Mouse (Mus musculus) NIH3T3 (cell line): ENCODE measurements around the gene Gm36210.
A peak's percentile ranks its signal among the peaks of the same experiment; 100 is the strongest.
"Not testable (repeated sequence)": the region's sequence is repeated elsewhere in the genome, so short reads cannot be mapped to it uniquely, and the experiment has no call there.

Experiments used
- DNase-seq: peaks from one replicate; pipeline ENCODE4 v3.0.0-alpha.2; 2012; ENCODE audit warnings: low read depth

The Gm36210 gene

DNA sequence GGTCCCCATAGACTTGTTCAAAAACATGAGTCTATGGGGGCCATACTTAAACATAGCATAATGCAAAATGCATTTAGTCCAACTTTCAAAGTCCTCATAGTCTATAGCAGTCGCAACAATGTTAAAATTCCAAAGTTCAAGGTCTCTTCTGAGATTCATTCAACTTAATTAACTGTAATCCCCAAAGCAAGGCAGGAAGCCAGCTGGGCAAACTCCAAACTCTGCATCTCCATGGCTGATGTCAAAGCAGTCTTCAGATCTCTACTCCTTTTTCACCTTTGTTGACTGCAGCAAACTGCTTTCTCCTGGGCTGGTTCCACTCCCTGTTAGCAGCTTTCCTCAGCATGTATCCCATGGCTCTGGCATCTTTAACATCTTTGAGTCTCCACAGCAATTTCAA, 27.3 kb downstream of the Gm36210 start:
- DNase-seq: not testable (repeated sequence)

DNA sequence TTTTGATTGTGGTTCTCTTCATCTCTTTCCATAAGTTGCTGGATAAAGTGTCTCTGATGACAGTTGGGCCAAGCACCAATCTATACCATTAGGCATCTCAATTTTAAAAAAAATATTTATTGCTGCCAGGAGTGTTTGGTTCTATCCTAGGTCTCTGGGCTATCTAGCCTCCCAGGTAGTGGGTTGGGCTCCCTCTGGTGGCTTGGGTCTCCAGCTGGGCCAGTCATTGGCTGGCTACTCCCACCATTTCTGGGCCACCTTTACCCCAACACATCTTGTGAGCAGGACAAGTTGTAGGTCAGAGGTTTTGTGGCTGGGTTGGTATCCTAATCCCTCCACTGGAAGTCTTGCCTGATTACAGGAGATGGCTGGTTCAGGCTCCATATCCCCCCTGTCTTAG, 28.1 kb downstream of the Gm36210 start:
- peak; percentile 49 for DNase-seq

DNA sequence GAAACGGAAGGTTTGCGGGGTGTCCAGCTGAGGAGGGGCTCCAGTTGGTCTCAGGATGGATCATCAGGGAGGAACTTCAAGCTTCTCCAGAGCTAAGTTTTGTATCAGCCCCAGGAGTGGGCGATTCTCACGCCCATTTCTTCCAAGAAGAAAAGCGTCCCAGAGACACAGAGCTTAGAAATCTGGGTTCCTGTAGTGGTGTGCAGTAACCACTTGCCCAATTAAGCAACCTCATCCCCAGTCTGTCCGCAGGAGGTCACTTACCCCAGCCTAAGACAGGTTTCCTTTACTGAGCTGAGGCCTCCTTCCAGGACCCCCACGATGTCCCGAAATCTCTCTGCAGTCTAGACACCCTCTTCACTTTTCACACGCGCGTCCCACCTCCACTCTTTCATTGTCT, 29.1 kb downstream of the Gm36210 start:
- DNase-seq: no peak

DNA sequence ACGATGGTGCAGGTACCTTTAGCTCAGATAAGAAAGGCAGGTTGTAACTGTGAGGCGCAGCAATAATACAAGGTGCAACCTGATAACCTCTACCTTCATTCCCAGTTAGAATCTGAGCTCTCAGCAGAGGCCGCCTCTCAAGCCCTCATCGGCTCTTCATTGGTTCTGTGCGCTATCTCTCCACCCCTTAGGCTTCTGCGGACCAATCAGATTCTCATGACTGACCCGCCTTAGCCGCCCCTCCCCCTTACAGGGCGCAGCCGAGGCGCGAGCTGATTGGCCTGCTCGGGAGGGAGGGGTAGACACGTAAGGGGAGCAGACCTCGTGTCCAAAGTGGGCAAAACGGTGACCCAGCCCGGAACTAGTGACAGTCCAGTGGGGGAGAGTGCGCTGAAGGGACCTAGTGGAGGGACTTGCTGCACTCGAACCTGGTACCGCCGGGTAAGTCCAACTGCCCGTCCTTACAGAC, 29.5 kb downstream of the Gm36210 start, which contains the start of gene Isoc2a:
TSS of gene Isoc2a (plus strand) at position 401 of the 469 bp plus-strand sequence.
- DNase-seq: peak; percentile 96

DNA sequence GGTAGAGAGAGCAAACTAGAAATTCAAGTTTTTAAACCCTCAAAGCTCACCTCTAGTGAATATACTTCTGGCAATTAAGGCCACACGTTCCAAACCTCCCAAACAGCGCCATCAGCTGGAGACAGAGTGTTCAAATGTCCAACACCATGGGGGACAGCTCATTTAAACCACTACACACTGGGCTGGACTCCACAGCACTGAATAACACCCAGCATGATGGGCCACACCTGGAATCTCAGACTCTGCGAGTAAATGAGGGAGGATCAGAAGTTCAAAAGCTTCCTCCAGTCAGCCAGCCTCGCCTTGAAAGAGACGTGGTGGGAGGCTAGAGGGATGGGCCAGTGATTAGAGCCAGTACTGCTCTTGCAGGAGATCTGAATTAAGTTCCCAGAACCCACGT, 36.2 kb downstream of the Gm36210 start, which contains the start of gene Isoc2b:
TSS of gene Isoc2b (minus strand) at position 126 of the 400 bp plus-strand sequence.
- peak; percentile 32 for DNase-seq

DNA sequence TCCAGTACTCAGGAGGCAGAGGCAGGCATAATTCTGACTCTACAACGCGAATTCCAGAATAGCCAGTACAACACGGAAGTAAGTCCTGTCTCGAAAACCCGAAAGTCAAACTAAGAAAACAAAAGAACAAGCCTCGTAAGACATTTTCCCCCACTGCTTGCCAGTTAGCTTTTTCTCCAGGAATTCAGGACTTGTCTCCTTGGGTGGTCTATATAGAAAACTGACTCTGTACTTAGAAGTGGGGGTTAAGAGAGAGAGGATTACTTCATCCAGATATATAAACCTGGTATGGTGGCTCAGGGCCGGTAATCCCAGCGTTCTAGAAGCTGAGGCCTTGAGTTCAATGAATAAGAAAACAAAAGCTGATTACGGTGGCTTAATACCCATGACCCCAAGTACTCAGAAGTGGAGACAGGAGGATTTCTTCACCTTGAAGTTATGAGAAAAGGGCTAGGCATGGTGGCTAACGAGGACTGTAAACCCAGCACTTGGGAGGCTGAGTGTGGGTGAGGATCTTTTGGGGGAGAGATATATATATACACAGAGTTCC, 39.6 kb downstream of the Gm36210 start:
- no peak for DNase-seq

DNA sequence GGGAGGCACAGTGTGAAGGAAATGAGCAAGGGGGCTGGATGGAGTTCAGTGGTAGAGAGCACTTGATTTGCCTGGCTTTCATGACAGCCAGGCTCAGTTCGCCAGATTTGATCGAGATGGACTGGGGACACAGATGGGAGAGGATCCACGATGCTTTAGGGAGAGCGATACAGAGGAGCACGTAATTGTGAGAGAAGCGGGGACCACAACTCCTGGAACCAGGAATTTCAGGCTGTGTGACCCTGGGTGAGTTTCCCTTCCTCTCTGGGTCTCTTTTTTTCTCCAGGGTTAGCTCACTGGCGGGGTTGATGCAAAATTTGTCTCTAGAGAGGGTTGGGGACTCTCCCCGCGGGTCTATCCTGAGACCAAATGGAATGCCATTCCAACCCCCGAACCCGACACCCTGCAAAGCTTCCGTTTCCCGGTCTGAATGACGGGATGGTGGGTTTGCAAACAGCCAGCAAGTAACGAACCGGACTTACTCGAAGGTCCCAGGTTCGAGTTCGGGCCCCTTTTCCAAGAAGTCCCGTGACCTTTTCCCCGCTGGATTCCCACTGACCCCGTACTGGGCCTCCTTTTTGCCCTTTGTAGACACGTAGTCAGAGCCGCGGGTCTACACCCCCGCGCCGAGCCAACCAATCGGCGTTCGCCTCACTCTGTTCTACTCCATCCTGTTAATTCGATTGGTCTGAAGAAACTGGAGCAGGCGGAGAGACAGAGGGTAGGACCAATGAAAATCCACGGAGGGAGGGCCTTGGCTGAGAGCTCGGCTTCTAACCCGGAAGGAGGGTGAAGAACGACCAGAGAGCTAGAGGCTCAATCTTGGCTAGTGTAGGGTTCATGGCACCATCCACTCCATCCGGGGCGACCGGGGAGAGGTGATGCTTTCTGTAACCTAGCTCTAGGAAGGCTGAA, 40.5 kb downstream of the Gm36210 start:
- DNase-seq: peak; percentile 92

DNA sequence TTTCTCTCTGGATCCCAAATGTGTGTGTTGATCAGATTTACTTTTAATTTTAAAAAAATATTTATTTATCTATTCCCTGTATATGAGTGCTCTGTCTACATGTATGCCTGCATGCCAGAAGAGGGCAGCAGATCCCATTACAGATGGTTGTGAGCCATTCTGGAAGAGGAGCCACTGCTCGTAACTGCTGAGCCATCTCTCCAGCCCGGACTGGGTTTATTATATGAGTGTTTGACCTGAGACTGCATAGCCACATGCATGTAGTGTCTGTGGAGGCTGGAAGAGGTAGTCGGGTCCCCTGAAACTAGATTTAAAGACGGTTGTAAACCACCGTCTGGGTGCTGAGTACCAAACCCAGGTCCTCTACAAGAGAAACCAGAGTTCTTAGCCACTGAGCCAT, 41.2 kb downstream of the Gm36210 start:
- peak; percentile 60 for DNase-seq

DNA sequence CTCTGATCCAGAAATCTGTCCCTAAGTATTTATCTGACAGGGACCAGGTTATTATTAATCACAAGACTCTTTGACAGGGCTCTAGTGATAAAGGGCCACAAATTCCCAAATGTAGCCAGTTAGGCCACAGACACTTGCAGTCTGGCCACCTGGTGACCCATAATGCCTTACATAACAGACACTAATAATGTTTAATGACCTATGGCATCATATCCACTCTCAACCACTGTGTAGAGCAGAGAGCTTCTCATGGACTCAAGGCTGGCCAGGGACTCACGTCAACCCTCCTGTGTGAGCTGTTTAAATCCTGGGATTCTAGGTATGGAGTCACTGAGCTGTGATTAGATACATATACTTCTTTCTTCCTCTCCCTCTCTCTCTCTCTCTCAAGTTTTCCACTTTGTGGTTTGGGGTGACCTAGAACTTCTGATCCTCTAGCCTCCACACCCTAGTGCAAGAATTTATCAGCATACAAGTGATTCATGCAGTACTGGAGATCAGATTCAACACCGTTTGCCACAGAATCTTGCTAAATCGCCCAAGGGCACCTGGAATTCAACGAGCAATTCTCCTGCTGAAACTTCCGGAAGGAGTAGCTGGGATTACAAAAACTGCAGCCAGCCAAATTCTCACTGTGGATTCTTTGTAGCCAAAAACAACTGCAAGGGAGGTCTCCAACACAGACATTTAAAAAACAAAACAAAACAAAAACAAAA, 42.0 kb downstream of the Gm36210 start:
- DNase-seq: peak; percentile 67

DNA sequence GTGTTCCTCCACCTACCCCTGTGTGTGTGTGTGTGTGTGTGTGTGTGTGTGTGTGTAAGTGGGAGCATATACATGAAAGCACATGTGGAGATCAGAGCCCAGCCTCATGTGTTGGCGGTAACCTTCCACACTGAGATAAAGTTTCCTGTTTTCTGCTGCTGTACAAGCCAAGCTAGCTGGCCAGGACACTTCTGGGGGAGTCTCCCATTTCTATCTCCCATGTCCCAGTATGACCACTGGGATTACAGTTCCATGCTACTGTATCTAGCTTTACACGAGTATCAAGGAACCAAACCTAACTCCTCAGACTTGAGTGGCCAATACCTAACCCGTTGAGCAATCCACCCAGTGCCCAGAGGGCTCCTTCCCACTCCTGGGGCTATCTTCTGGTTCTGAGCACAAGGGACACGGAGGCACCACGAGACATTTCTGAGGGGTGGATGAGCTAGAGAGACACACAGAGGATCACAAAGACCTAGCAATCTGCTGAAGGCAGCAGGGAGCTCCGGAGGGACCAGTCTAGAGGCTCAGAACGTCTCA, 42.7 kb downstream of the Gm36210 start:
- no peak for DNase-seq

DNA sequence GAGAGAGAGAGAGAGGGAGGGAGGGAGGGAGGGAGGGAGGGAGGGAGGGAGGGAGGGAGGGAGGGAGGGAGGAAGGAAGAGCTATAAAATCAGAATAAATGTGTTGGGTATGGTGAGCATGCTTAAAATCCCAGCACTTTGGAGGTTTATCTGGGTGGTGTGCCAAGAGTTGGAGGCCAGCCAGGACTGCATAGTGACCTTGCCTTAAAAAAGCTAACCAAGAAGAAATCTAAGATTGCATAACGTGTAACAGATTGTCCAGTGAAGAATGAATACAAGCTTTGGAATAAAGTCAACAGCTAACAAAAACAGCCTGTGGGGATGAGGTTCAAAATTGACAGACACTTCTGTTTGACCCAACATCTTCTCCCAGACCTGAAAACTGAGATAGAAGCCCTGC, 43.3 kb downstream of the Gm36210 start:
- peak; percentile 96 for DNase-seq

DNA sequence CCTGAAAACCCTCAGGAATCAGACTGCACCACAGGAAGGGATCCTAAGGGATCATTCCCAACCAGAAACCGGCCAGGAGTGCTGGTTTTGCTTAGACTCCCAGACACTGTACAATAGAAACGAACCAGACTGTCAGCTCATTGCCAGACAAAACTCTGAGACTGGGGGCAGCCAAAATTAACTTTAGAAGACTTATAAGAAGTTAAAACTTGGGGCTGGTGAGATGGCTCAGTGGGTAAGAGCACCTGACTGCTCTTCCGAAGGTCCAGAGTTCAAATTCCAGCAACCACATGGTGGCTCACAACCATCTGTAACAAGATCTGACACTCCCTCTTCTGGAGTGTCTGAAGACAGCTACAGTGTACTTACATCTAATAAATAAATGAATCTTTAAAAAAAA, 45.4 kb downstream of the Gm36210 start:
- DNase-seq: not testable (repeated sequence)

DNA sequence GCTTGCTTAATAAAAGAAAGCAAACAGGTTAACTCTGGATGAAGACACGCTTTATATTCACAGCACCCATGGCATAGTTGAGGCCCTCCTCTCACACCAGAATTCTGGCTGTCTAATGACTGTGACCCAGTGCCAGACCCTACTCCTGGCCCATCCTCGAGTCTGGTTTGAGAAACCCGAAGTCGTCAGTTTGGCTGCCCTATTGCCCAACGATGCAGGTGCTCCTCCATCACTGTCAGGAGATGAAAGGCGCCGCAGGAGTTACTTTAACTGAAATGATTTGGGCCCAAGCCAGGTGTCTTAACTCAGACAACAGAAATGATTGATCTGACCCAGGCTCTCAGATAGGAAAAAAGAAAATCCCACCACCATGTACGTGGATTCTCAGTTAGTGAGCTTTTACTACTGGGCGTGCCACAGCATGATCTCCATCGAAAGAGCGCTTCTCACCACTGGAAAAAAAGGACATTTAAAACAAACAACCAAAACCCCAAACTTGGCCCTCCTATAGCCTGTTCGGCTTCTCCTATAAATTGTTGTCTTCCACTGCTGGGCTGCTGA, 46.8 kb downstream of the Gm36210 start:
- DNase-seq: no peak

DNA sequence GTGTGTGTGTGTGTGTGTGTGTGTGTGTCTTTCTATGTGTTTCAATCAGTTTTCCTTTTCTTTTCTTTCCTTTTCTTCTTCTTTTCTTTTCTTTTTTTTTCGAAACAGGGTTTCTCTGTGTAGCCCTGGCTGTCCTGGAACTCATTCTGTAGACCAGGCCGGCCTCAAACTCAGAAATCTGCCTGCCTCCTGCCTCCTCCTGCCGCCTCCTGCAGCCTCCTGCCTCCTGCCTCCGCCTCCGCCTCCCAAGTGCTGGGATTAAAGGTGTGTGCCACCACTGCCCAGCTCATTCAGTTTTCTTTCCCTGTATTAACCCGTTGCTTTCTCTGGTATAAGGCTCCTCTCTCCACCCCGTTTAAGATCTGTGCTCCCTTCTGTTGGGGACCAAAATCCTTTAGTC, 49.0 kb downstream of the Gm36210 start:
- no peak for DNase-seq

DNA sequence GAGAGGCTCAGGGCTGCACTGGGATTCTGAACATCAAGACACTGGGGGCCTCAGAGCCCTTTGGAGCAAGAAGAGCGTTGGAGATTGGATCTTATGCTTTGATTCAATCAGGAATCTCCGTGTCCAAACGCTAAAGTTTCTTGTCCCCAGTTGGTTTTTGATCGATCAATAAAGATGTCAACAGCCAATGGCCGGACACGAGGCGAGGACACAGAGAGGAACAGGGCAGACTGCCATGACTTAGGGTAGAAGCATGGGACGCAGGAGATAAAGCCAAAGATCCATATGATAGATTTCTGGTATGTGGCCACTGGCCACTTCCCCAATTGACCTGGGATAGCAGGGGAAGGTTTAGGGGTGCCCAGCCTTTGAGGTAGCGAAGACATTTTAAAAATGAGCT, 49.8 kb downstream of the Gm36210 start:
- DNase-seq: no peak

DNA sequence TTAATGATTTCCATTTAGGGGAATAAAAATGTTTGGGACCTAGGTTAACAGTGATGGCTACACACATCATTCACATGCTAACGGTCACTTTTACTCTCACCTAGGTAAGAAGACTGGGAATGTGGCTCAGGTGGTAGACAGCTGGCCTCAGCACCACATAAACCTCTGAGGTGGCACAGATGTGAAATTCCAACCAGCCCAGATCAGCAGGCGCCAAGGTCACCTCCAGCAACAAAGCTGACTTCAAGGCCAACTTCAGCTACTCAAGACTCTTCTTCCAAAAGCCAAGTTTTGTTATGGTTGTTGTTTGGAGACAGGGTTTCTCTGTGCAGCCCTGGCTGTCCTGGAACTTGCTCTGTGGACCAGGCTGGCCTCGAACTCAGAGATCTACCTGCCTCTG, 52.7 kb downstream of the Gm36210 start:
- no peak for DNase-seq

DNA sequence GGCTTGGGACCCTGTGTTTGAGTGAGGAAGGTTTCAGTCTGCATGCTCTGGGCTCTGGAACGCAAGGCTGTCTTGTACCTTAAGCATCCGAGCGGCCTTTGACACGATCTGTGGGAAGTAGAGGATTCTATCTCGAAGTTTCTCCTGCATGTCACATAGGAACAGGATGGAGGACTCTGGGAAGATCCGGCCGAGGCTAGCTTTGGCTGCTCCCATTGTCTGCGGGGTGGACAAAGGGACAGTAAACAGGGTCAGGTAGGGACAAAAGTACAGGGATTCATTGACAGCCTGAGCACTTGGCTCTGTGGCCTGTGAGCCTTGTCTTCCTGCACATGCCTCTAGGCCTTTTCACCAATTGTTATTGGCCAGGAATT, 55.0 kb downstream of the Gm36210 start:
- no peak for DNase-seq

DNA sequence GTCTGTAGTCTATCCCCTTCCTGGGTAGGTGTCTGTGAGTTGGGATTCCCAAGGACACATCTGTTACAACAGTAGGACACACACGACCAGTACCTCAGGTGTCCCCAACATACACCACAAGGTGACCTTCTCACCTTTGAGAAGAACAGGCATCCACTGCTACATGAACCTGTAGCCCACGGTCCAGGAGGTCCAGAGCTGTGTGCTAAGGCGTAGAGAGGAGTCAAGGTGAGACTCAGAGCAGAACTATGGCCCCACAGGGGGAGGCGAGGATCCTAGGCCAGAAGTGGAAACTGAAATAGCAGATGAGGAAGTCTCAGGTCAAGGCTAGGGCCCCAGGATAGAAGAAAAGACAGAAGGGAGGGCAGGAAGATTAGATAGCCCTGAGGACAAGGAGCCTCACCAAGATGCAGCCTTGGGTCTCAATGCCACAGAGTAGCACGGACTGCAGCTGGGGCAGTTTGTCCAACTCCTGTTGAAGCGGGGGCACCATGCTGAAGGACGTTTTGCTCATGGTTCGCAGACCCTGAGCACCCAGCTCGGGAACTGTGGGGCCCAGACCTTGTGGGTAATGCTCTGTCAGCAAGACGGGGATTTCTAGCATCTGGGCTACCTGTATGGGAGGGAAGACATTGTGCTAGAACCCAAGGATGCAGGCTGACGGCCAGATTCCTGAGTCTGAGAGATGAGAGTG, 55.5 kb downstream of the Gm36210 start:
- DNase-seq: no peak

DNA sequence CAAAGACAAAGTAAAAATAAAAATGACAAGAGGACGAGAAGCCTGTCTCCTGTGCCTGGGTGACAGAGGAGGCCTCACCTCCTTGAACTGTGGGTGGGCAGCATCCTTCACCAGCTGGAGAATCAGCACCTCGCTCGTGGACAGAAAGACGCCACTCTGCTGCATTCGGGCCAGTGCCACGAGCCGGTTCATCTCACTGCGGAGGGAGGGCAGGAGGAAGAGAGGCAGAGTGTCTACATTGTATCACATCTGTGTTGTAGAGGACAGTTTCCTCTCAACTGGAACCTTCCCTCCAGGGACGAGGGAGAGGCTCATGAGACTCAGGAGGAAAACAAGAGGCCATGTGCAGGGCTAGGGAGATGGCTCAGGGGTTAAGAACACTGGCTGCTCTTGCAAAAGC, 56.9 kb downstream of the Gm36210 start:
- no peak for DNase-seq
